Mouse (Mus musculus) left cerebral cortex, postnatal 10 days (tissue): Measurements from ENCODE around the gene Olfr1359. TPM values are rescaled to one million over a fixed set of nuclear protein-coding genes. Genes with fewer than 3 reads are reported as not detected.
"Not testable (repeated sequence)": the region's sequence is repeated elsewhere in the genome, so short reads cannot be mapped to it uniquely, and the experiment has no call there.

Source experiments
- DNase-seq, 2 experiments: peaks; one replicate each; pipeline ENCODE4 v3.0.0; 2021 to 2022; ENCODE audit warnings: low spot score in 2 of 2, mixed read lengths in 1 of 2; ENCODE audit errors: extremely low spot score in 1 of 2
- intact Hi-C: fragments of 180-260 bp; cut with DNase I; formaldehyde crosslinking; loops from one replicate; pipeline ENCODE4 v1.15.1; 2025
- total RNA-seq, 2 experiments: library from RNA; stranded (reverse); gene quantifications; 2 replicates each; pipeline ENCODE4 v1.2.3; 2021

Gene Olfr1359
- total RNA-seq, 2 experiments from 2014 or later, result not detected

DNA sequence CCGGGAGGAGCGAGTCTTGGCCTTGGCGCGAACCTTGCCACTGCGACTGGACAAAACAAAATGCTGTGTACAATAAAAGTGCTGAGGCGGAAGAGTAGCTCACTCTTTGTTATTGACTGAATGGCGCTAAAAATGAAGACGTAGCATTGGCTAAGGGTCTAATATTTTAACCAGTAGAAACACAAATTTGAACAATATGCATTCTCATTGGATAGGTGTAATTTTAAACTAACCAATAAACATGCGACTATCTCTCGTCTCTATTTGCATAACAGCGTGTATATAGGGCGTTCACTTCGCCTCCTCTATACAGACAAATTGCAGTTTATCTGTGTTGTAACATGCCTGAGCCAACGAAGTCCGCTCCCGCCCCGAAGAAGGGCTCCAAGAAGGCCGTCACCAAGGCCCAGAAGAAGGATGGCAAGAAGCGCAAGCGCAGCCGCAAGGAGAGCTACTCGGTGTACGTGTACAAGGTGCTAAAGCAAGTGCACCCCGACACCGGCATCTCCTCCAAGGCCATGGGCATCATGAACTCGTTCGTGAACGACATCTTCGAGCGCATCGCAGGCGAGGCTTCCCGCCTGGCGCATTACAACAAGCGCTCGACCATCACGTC, 24.0 kb downstream of the Olfr1359 start, which contains the start of gene Hist1h2bm:
Gene Hist1h2bm, plus strand, starts transcription at position 288 of the 616 bp plus-strand sequence.
- DNase-seq, result peak; percentile 47 to 84
- intact Hi-C loops, result not testable (repeated sequence)

DNA sequence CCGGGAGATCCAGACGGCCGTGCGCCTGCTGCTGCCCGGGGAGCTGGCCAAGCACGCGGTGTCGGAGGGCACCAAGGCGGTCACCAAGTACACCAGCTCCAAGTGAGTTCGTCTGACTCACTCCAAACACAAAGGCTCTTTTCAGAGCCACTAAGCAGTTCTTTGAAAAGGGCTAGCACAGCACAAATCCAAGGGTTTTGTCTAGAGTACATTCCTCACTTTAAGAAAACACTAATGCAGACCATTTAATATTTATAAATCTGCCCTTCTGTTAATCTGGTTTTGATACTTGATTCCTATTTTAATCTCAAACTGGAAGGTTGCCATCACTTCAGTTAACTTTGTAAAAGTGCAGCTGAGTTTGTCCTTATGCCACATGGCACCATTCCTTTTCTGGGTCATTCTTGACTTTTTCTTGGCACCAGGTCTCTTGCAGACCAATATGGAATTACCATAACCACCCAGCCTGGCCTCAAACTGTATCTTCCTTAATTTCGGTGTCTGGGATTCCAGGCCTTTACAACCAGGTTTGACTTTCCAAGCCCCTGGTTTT, 24.5 kb downstream of the Olfr1359 start:
- no peak for DNase-seq
- intact Hi-C loops, result no loop called here

DNA sequence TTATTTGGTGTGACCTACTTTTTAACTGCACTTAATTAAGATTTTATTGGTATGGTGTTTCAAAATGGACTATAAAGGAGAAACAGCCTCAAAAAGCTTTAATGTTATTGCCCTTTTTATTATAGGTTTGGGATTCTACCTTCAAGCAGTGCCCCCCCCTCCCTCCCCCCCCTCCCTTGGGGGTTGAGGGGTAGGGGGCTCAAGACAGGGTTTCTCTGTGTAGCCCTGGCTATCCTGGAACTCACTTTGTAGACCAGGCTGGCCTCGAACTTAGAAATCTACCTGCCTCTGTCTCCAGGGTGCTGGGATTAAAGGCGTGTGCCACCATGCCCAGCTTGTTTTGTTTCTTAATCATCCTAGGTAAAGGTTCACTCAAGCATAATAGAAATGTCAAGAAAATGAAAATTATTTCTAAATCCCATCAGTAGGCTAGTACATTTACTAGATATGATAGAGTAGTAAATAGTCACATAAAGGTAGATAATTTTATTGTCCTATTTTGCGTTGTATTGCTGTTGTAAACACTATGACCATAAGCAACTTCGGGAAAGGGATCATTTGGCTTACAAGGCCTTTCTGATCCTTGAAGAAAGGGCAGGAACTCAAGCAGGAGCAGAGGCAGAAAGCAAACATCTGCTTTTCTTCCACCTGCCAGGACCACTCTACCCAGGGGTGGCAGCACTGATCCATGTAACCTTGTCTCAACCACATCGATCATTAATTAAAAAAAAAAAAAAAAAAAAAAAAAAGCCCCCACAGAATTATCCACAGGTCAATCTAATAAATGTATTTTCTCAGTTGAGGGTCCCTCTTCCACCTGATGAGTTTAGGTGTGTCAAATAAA, 25.3 kb downstream of the Olfr1359 start:
- DNase-seq, result no peak
- intact Hi-C loops, result no loop called here

DNA sequence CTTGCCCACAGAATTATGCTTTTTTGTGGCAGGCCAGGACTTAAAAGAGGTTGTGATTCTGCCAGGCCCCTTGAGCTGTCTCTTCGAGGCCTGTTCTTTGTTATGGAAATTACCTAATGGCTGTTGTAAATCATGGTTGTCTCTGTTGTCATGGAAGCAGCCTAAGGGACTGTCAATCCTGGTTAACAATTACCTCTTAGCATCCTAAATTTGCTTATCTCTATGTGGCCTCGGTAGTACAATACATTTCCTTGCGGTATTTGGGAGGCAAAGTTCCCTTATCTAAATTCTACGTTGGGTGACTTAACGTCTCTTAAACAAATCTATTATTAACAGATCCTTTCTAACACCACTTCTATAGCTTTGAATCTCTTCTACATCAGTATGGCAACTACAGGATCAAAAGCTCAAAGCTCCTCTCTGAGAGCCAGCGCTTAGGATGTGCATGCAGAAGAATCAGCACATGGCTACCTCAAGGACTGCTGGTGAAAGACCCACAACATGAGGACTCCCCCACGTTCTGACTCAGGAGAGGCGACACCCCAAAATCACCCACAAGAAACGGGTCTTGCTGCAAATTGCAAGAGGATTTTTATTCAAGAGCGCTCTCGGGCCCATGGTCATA, 30.1 kb downstream of the Olfr1359 start:
- intact Hi-C loops, result no loop called here
- no peak for DNase-seq

DNA sequence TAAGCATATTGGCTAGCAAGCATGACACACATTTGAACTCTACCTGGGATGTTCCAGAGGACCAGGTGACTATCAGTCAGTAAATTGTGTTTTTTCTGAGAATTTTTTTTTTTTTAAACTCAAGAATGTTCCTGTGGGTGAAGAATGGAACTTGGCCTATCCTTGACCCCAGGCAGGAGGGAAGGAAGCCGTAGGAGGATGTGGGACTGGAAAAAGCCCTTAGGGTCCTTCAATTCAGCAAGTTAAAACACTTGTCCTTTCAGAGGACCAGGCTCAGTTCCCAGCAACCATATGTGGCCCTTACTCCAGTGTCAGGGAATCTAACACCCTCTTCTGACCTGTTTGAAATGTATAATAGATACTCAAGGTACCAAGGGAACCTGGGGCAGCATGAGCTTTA, 31.6 kb downstream of the Olfr1359 start:
- intact Hi-C loops, result no loop called here
- DNase-seq, result no peak

DNA sequence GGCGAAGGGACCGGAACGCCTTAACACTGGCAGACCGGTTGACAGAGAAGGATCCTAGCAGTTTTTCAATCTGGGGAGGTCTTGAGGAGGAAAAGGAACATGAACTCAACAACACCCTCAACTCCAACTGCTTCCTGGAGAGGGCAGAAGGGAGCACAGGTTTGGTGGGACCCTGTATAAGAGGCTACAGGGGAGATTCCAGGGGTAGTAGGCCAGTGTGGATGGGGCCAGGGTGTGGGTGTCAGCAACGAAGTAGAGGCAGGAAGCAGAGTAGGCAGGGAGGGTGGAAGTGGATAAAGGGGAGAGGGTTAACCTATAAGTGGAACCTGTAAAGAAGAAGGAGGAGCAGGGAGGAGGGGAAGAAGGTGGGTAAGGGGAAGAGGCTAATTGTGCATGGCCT, 35.6 kb downstream of the Olfr1359 start:
- intact Hi-C loops, result no loop called here
- no peak for DNase-seq

DNA sequence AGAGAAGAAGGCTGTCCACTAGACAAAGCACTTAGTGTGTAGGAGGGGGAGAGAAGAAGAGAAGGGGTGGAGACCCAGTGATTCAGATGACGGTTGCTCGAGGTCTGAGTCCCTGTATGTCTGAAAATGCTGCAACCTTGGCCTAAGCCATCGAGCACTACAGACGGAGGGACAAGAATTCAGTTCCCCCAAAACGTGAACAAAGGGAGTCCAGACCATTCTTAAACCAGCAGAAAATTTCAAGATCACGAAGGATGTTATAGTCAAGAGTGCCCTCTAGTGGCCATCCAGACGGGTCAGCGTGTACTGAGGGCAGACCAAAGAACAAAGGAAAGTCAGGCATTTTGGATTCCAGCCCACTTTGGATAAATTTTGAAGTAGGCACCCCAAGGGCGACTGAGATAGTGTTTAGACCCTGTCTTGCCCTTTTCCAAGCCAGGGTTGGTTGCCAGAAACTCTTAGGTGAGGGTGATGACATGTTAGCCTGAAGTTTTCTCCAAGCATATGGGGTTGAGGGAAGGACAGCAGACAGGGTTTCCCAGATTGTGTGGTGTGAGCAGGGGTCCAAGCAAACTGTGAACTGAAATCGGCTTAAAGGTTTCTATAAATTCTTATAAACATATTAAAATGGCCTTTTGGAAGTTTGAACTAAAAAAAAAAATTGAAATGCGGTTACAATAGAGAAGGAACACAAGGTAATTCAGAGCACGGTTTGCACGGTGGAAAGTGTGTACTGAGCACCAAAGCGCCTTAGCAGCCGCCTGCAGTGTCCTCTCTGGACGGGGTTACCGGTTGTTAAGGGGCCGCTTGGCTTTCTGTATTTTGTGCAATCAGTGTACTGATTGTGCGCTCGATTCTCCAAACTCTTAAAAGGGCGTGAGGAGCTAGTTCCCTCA, 36.3 kb downstream of the Olfr1359 start:
- intact Hi-C loops, result loop anchor here (2.0 kb wide), 1 partner anchor 19 kb away; no protein-coding TSS in a partner anchor
- DNase-seq, result peak; percentile 77 to 79

DNA sequence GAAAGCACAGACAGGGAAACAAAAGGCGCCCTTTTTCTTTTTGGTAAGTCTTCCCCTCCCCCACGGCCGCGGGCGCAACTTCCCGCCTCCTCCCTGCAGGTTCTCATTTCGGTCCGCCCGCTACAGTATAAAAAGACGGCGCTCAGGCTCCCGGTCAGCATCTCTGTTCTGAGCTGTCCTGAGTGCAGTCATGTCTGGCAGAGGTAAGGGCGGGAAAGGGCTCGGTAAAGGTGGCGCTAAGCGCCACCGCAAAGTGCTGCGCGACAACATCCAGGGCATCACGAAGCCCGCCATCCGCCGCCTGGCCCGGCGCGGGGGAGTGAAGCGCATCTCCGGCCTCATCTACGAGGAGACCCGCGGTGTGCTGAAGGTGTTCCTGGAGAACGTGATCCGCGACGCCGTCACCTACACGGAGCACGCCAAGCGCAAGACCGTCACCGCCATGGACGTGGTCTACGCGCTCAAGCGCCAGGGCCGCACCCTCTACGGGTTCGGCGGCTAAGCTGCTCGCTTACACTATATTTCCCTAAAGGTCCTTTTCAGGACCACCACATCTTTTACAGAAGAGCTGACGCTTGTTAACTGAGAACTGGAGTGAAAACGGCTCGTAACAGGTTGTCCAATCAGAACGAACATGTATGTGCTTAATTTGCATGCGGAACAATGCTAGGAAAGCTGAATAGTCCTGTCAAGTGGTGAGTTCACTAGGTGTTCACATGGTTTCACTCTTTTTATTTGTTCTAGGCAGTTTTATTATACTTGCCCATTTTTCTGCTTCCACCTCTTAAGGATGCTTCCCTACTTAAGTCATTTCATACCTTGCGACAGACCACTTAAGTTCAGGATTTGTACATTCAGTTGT, 37.2 kb downstream of the Olfr1359 start, which contains the start of gene Hist1h4j:
Gene Hist1h4j, plus strand, starts transcription at position 159 of the 862 bp plus-strand sequence.
- DNase-seq, result peak; percentile 77 to 86
- intact Hi-C loops, result loop anchor here (2.0 kb wide), 1 partner anchor 20 kb away; no protein-coding TSS in a partner anchor

DNA sequence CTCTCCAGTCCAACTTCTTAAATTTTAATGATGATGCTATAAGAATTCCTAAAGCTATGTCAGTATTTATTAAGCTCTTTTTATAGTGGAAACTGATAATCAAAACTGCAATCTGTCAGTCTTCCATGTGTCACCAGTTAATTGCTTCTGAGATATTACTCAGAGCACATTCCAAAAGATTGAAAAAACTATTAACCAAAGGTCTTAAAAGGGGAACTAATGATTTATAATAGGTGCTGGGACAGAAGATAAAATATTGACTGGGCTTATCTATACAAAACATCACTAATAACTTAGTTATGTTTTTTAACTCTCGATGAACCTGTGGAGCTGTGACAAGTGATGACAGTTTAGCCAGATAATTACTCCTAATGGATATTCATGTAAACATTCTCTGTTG, 47.1 kb downstream of the Olfr1359 start:
- intact Hi-C loops, result no loop called here
- DNase-seq, result no peak

DNA sequence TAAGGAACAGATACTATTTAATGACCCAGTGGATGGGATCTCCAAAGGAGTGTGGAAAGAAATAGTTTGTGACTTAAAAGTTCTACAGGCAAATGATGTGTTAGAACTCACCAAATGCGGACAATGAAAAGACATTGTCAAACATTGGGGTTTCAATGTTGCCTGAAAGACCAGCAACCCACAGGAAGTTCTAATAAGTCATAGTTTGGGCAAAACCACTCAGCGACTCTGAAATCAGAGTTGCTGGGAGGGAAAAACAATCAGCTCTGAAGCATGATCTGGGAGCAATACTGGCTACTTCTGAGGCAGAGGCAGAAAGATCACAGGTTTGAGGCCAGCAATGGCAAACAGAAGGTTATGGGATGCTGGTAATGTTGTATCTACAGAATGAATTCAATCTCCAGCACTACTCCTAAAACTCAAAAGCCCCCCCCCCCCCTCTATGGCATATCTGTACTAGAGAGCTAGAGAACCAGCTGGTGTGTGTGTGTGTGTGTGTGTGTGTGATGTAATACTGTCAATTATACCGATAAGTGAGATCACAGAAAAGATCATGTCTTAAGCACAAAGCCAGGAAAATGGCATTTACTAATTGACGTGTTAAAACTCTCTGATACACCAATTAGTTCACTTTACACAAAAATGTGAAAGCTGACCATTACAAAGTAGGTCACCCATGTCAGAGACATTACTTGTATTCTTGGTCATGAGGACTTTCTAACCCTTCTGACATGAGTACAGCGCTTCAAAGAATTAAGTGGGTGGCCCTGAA, 51.7 kb downstream of the Olfr1359 start:
- intact Hi-C loops, result no loop called here

DNA sequence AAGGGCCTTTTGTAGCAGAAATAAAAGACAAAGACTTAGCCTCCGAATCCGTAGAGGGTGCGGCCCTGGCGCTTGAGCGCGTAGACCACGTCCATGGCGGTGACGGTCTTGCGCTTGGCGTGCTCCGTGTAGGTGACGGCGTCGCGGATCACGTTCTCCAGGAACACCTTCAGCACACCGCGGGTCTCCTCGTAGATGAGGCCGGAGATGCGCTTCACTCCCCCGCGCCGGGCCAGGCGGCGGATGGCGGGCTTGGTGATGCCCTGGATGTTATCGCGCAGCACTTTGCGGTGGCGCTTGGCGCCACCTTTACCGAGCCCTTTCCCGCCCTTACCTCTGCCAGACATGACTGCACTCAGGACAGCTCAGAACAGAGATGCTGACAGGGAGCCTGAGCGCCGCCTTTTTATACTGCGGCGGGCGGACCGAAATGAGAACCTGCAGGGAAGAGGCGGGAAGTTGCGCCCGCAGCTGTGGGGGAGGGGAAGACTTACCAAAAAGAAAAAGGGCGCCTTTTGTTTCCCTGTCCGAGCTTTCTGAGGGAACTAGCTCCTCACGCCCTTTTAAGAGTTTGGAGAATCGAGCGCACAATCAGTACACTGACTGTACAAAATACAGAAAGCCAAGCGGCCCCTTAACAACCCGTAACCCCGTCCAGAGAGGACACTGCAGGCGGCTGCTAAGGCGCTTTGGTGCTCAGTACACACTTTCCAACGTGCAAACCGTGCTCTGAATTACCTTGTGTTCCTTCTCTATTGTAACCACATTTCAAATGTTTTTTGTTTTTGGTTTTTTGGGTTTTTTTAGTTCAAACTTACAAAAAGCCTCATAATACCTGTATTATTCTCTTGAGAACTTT, 52.5 kb downstream of the Olfr1359 start, which contains the start of gene Hist1h4k:
Gene Hist1h4k, minus strand, starts transcription at position 347 of the 859 bp plus-strand sequence.
- DNase-seq, result peak; percentile 92 to 94
- intact Hi-C loops, result not testable (repeated sequence)

More for the DNA sequence above, 51.7 kb downstream of the Olfr1359 start:
- no peak for DNase-seq

DNA sequence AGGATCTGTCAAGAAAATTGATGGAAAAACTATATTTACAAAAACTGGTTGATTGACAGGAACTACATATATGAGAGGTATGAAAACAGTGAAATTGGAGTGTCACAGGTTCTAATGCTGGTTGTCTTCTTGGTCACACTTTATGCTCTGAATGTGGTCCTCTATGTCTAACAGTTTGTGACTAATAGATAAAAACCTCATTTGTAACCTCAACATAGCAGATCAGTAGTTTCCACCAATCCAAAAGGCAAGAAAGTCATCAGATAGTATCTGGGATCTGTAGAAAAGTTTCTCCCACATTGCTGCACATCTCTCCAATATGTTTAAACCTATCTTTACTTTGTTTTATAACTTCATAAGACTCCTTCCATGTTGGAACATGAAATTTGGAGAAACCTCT, 53.5 kb downstream of the Olfr1359 start:
- DNase-seq, result no peak
- intact Hi-C loops, result no loop called here

DNA sequence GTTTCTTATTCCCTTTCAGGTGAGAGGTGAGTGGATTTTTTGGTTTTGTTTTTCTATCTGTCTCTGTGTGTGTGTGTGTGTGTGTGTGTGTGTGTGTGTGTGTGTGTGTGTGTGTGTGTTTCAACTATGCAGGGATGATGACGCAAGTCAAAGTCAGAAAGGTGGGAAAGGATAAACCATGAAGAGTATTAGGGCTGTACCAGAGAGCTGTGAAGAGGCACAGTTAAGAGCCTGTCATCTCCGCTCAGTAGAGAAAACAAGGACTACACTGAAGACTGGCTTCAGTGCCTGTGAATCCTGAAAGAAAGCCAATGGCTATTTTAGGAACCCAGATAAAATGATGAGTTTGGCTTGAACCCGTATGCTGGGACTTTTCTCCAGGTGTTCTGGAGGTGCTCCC, 53.9 kb downstream of the Olfr1359 start:
- no peak for DNase-seq
- intact Hi-C loops, result no loop called here

DNA sequence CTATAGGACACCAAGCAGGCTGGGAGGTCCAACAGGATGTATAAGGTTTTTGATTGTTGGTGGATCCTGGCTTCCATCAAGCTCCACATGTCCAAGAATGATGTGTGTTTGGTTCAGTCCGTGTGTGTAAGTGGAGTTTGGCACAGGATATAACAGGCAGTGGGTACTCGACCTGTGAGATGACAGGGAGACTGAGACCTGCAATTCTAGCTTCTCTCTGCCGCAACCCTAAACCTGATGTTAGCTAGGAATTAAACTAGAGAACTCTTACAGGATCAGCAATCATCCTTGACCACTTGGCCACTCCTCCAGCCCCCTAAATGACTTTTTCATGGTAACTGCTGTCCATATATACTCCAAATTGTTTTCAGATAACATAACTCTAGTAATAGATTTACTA, 54.4 kb downstream of the Olfr1359 start:
- no peak for DNase-seq

DNA sequence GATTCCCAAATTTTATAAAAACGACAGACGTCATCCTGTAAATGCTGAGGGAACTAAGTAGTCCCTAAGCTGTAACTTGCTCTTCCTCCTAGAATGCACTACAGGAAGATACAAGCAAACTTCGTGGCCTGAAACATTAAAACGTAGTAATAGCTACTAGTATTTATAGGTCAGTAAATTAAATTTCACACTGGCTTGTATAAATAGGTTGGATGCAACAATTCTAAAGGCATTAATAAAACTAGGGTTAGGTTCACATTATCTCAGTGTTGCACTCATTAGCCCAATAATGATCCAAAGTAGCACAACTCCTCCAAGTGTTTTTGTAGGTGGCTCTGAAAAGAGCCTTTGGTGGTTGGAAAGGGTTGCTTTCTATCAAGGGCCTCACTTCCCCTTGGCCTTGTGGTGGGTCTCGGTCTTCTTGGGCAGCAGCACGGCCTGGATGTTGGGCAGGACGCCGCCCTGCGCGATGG, 55.2 kb downstream of the Olfr1359 start:
- no peak for DNase-seq
- intact Hi-C loops, result no loop called here

More for the DNA sequence above, 54.4 kb downstream of the Olfr1359 start:
- intact Hi-C loops, result no loop called here
